Mouse (Mus musculus) megakaryocyte, embryonic 14.5 days (primary cell): ENCODE measurements at regions not wholly inside any gene's neighbourhood (a gene's known extent, or its start where the extent isn't known, plus 50 kb on each side); places are given as distances from the start of the nearest gene placed in this dataset.

ENCODE experiments used
- H3K27me3 ChIP-seq: replicated peaks from 2 replicates; pipeline ENCODE3; 2012; ENCODE audit warnings: inconsistent platforms
- H3K36me3 ChIP-seq: replicated peaks from 2 replicates; pipeline ENCODE3; 2012; ENCODE audit warnings: low read length, inconsistent platforms, mixed read lengths
- H3K4me1 ChIP-seq: 2 replicates; pipeline ENCODE4 v1.6.1; 2012; ENCODE audit warnings: inconsistent platforms
- H3K4me3 ChIP-seq: replicated peaks from 2 replicates; pipeline ENCODE3; 2012; ENCODE audit warnings: moderate library complexity, mild to moderate bottlenecking, inconsistent platforms
- H3K9me3 ChIP-seq: 2 replicates; pipeline ENCODE4 v1.6.1; 2012; ENCODE audit warnings: inconsistent platforms
- FLI1 ChIP-seq: IDR thresholded peaks from 2 replicates; pipeline ENCODE4 v1.6.1; 2012; ENCODE audit warnings: low read length, inconsistent platforms, mixed read lengths
- GATA1 ChIP-seq: IDR thresholded peaks from 3 replicates; pipeline ENCODE4 v1.6.1; 2012; ENCODE audit warnings: mixed read lengths, low read length, inconsistent platforms, borderline replicate concordance

DNA sequence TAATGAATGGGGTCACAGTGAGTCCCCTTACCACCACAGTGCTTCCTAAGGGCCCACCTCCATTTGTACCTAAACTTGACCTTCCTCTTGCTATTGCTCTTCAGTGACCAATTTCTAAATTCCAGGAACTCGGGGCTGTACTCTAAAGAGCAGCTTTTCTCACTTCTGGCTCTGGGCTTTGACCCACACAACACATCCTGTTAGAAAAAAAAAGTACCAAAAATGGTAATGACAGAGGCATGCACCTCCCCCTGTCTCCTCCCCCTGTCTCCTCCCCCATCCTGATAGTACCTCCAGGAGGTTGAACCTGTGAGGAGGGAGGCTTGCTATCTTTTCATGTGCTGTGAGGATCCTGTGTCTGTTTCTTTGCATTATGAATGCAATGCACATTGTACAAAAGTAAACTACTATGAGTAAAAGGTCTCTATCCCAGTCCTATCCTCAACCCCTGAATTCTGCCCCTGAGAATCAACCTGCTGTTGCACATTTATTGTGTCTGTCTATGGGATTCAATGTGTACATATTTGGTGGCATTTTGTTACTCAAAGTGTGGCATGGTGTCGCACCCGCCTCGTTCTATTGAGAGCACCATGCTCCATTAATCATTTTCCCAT lies 1387.8 kb downstream of the Gsdmc2 start:
- Histone ChIP-seq H3K9me3 (no peaks in the 10 kb centered on the region), H3K27me3 (no peaks in the 10 kb centered on the region), H3K36me3 (no peaks in the 10 kb centered on the region), H3K4me3 (no peak overlapping the region), H3K4me1 (0 out of 2 replicates have a peak, but pooled peaks cover 3% of the 10 kb centered on the region)
- TF ChIP-seq GATA1 (no peak), FLI1 (no peak)

DNA sequence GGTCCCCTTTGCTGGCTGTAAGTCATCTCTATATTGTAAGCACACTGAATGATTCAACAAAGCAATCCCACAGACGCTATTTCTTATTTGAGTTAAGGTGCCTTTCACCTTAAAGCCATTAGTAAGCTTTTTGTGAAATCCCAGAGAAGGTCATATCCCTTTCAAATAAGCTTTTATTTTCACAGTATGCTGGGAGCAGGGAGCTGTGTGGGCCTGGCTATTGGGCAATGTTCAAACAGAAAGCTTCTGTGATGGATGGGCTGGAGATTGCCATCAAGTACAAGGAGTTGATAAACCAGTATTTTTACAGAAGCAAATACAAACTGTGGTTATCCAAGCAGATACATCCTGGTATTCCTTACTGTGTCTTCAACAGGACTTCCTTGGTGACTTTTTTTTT lies 1389.0 kb downstream of the Gsdmc2 start:
- Histone ChIP-seq H3K4me3 (no peak overlapping the region), H3K4me1 (0 out of 2 replicates have a peak, but pooled peaks cover 3% of the 10 kb centered on the region), H3K36me3 (no peaks in the 10 kb centered on the region), H3K9me3 (no peaks in the 10 kb centered on the region), H3K27me3 (no peaks in the 10 kb centered on the region)
- TF ChIP-seq FLI1 (no peak), GATA1 (no peak)

DNA sequence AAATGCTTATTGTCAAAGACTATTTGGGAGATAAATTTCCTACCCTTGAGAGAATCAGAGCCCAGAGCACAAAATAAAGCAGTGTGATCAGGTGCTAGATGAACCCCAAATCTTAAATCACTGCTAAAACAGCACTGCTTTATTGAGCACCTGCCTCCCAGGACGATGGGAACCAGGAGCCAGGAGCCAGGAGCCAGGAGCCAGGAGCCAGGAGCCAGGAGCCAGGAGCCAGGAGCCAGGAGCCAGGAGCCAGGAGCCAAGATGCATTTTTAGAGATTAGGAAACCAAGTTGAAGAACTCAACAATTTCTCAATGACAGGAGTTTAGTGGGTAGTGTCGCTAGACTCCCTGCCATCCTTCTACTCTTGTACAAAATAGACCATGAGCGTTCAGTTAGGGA lies 1396.9 kb downstream of the Gsdmc2 start:
- TF ChIP-seq GATA1 = no peak
- no peak for TF ChIP-seq FLI1
- no peaks in the 10 kb centered on the region for H3K4me1 ChIP-seq
- H3K4me3 ChIP-seq = no peak overlapping the region
- H3K36me3 ChIP-seq = no peaks in the 10 kb centered on the region
- no peaks in the 10 kb centered on the region for H3K27me3 ChIP-seq
- no peaks in the 10 kb centered on the region for H3K9me3 ChIP-seq

DNA sequence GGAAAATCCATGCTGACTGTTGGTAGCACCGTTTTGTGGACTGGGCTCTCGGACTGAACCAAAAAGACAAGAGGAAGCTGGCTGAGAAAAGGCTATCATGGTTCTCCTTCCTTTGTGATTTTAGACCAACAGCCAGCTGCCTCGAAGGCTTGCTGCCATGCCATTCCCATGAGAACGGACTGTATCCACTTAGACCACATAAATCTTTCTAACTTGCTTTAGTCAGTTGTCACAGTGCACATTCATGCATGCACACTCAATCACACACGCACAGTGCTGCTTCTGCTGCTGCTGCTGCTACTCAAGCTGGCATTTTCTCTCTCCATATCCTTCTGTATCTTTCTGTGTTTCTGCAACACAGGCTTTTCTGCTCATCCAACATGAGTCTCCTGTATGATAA lies 1405.8 kb downstream of the Gsdmc2 start:
- Histone ChIP-seq H3K4me1 (no peaks in the 10 kb centered on the region), H3K9me3 (no peaks in the 10 kb centered on the region), H3K36me3 (no peaks in the 10 kb centered on the region), H3K4me3 (no peak overlapping the region), H3K27me3 (peaks cover 2% of the 10 kb centered on the region)
- no peak for TF ChIP-seq GATA1
- no peak for TF ChIP-seq FLI1

DNA sequence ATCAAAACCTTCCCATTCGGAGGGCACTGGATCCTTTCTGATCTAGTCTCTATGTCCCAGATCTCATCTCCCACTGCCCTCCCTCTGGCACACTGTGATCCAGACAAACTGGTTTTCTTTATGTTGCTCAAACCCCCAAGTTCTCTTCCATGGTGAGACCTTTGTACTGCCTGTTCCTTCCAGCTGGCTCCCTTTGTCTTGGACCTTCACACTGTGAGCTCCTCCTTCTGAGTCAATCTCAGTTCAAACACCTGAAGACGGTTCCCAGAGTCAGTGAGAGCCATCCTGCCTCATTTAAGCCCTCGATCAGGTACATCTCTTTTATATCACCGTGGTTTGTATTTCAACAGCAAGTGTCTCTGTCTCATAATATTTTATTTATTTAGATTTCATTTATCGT lies 1408.3 kb downstream of the Gsdmc2 start:
- Histone ChIP-seq H3K27me3 (peaks cover 2% of the 10 kb centered on the region), H3K36me3 (no peaks in the 10 kb centered on the region), H3K4me1 (no peaks in the 10 kb centered on the region), H3K9me3 (no peaks in the 10 kb centered on the region), H3K4me3 (no peak overlapping the region)
- TF ChIP-seq FLI1 = no peak
- TF ChIP-seq GATA1 = no peak

DNA sequence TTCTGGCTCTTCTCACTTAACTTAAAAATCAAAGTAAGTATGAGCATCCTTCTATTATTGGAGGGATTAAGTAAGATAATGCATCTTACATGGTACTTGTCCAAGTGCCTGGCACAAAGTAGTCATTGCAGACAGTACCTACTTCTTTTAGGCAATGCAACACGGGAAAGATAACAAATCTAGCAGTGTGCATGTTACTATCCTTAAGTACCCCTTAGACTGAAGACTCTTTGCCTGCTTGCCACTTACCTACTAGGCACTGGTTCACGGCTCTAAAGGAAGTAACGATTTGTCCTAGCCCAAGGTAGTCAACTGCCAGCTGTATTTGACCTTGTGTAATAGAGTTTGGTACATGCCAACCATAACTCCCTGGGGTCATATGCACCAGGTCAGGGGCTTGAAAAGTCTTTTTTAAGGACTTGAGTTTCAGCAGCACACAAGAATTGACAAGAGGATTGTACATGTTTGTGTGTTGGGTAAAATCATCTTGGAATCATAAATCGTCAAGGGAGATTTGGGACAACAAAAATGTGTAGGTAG lies 1409.8 kb downstream of the Gsdmc2 start:
- Histone ChIP-seq H3K4me1 (no peaks in the 10 kb centered on the region), H3K36me3 (no peaks in the 10 kb centered on the region)
- TF ChIP-seq GATA1 = no peak
- no peak for TF ChIP-seq FLI1

DNA sequence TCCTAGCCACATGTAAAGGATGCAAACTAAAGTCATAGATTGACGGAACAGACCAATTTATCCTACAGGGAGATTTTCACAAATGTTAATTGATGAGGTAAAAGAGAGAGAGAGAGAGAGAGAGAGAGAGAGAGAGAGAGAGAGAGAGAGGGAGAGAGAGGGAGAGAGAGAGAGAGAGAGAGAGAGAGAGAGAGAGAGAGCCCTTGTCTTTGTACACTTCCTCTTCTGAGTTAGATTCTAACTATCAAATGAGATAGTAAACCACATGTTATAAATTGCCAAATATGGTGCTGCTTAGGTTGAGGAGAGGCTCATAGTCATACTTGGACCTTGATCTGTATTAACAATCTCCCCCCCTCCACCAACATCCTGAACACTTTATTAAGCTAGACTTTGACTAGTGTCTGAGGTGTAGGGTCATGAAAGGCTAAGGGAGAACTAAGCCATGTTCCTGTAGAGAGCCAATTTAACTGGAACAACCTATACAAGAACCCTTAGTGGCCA lies 1412.2 kb downstream of the Gsdmc2 start:
- Histone ChIP-seq H3K27me3 (peaks cover 2% of the 10 kb centered on the region), H3K4me1 (no peaks in the 10 kb centered on the region), H3K36me3 (no peaks in the 10 kb centered on the region), H3K9me3 (no peaks in the 10 kb centered on the region), H3K4me3 (no peak overlapping the region)
- TF ChIP-seq GATA1 = no peak
- no peak for TF ChIP-seq FLI1

More for the DNA sequence above, 1409.8 kb downstream of the Gsdmc2 start:
- peaks cover 2% of the 10 kb centered on the region for H3K27me3 ChIP-seq
- H3K4me3 ChIP-seq = no peak overlapping the region
- no peaks in the 10 kb centered on the region for H3K9me3 ChIP-seq

DNA sequence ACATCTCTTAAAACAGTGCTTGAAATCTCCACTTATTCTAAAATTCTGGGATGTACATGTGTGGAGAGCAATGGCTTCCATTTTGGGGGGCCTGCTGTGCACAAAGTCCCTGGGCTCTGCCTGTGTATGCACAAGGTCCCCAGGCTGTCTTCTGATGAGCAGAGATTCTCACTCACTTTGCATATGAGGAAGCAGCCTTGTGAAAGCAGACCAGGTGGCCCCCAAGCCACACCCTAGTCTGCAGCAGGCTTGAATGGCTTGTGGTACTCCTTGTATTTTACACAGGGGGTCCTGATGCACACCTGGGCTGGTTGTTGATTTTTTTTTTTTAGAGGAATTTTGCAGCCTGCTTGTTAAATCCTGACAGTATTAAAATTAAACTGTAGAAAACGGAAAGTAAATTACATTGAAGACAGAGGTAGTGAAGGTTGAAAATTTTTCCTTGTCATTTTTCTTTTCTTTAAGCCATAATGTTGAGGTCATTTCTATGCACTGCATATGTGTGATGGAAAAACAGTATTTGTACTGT lies 1413.8 kb downstream of the Gsdmc2 start:
- TF ChIP-seq FLI1 (no peak), GATA1 (no peak)
- peaks cover 2% of the 10 kb centered on the region for H3K27me3 ChIP-seq
- H3K4me1 ChIP-seq = no peaks in the 10 kb centered on the region
- H3K9me3 ChIP-seq = no peaks in the 10 kb centered on the region
- H3K4me3 ChIP-seq = no peak overlapping the region
- H3K36me3 ChIP-seq = no peaks in the 10 kb centered on the region

DNA sequence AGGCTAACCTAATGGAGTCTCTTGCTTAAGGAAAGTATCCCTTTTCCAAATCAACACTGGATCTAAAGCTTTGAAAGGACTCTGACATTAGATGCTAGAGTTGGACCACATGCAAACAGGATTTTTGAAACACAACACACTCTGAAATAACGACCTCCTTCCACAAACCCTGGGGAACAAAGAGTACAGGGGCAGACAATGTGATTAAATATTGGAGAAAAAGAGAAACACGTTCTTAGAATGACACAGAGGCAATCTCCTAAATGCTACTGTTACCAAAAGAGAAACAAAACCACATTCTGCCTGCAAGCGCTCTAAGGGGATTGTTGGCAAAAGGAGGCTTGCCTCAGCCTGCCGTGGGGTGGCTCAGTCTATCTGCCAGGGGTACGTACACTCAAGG lies 1422.0 kb downstream of the Gsdmc2 start:
- Histone ChIP-seq H3K36me3 (no peaks in the 10 kb centered on the region), H3K27me3 (no peaks in the 10 kb centered on the region)
- TF ChIP-seq GATA1 = no peak
- no peak for TF ChIP-seq FLI1

DNA sequence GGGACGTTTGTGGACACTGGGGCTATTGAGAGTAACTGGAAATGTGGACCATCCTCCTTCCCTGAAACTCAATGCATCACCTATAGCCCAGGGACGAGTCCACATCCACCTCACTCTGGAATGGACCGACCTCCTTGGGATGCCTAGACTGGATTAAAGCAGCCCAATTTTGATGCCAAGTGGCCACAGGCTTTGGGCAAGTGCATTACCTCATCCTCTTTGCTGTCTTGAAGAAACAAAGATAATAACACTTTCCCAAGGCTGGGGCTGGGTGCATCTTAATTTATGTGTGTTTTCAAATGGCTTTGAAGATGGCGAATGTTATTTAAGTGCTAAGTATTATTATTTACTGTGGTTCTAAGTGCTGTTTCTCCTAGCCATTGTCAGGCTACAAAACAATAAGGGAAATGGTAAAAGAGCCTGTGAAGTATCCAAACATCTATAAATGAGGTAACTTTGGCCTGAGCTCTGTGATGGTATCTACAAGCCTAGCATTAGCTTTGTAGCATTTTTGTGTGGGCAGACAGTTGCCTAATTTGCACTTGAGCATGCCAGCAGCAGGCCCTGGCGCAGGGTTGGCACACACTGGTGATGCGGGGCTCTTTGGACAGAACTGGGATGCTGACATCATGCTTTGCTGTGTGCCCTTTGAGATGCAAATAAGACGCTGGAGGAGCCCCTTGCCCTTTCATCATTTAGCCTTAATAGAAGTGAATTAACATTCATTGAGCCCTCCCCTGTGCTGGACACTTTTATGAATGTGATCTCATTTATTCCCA lies 1423.7 kb downstream of the Gsdmc2 start:
- no peak overlapping the region for H3K4me3 ChIP-seq
- no peaks in the 10 kb centered on the region for H3K27me3 ChIP-seq
- TF ChIP-seq GATA1 (no peak), FLI1 (no peak)
- no peaks in the 10 kb centered on the region for H3K9me3 ChIP-seq
- H3K4me1 ChIP-seq = no peaks in the 10 kb centered on the region
- no peaks in the 10 kb centered on the region for H3K36me3 ChIP-seq

More for the DNA sequence above, 1422.0 kb downstream of the Gsdmc2 start:
- Histone ChIP-seq H3K4me1 (no peaks in the 10 kb centered on the region), H3K9me3 (no peaks in the 10 kb centered on the region), H3K4me3 (no peak overlapping the region)
